Mouse (Mus musculus) urinary bladder, postnatal 36 days (tissue): Measurements from ENCODE around the gene Cfh.
"Not testable (repeated sequence)": the region's sequence is repeated elsewhere in the genome, so short reads cannot be mapped to it uniquely, and the experiment has no call there.

Source experiments
- DNase-seq, 2 experiments: peaks; one replicate each; pipeline ENCODE4 v3.0.0; 2022; ENCODE audit warnings: low spot score in 2 of 2, mixed read lengths in 1 of 2

Gene Cfh

DNA sequence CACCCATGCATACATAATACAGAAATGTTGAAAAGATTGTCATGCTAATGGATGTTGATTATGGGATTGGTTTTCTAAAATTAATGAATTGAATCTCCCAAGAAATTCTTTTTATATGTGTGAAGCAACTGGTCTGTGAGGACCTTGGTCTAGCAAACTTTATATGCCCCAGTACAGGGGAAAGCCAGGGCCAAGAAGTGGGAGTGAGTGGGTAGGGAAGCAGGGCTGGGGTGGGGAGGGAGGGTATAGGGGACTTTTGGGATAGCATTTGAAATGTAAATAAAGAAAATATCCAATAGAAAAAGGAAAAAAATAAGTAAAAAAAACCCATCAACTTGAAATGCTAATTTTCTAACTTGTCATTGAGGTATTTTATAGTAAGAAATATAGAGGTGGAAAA is at the start of gene Cfh:
TSS of gene Cfh (minus strand) at position 101 of the 400 bp plus-strand sequence.
- DNase-seq: not testable (repeated sequence)

DNA sequence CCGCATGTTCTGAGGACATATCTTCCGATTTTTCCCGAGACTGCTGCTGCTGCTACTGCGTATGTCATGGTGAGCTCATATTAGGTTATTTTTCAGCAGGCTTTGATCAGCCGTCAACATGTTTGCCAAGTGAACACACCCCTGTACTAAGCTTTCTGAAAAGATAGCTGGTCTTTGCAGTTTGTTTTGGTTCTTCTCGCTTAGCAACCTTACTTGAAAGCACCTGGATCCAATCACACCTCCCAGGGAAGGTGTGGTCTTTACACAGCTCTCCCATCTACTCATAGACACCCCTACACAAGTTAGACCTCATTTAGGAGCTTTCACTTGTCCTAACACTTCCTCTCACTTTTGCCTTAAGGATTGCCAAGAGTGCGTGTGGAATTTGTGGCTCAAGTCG is 43.1 kb upstream of the Cfh start:
- no peak for DNase-seq

DNA sequence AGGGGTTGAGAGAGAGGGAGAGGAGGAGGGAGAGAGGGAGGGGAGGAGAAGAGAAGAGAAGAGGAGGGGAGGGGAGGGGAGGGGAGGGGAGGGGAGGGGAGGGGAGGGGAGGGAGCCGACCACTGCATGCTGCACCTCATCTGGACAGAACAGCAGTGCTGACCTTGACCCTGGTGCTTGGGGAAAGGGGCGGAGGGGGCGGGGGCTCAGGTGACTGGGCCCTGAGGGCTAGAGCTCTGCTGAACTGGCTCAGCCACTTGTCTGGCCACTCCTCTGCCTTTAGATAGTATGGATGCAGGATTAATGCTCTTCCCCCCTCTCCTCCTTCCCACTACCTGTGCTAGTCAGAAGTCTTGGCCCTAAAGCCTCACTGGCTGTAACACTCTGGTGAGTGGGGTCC is 41.7 kb upstream of the Cfh start:
- no peak for DNase-seq

DNA sequence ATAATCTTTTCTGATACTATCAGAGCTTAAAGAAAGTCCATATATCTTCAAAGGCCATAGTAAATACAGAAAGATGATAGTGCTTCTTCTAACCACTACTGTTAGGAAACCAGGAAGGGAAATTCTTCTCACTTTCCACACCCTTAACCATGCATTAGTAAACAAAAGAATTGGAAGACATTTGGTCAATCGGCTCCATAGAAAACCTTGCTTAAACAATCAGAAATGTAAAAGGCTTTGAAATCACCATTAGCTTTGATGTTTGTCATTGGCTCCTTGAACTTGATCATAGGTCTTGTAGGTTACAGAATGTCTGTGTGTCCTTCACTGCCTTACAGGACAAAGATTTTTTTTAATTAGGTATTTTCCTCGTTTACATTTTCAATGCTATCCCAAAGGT is 21.8 kb upstream of the Cfh start:
- DNase-seq: no peak

DNA sequence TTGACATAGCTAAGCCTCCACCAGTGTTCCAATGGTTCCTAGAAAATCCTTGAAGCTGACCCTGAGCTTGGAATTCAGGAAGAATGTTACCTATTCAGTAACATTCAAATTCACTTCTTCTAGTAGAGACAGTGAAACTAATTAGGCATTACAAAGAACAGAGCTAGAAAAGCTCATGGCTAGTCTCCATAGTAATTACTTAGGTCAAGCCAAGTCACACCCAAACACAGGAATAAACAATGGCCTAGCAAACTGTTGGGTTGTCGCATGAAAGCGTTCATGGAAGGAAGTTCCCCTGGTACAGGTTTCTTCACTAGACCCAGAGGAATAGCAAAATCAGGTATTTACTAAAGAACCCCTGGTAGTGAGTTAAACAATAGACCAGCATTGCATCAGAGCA is 4.9 kb upstream of the Cfh start:
- DNase-seq: not testable (repeated sequence)

DNA sequence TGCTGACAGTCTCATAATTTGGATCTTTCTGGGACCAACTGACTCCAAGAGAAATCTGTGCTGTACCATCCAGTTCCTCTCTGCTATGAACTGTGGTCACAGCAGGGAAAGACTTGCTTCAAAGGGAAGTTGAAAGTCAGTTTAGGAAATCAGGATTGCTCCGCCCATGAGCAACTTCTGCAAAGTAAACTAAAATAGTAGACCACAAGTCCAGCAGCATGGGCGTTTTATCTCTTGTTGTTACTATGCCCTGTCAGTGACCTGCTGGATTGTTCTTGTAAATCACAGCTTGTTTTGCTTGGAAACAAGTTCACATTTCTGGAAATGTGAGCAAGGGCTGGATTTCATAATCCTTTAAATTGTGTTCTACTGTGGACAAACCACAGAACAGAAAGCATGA is 356 bp downstream of the Cfh start:
- DNase-seq: peak; percentile 23 to 42

DNA sequence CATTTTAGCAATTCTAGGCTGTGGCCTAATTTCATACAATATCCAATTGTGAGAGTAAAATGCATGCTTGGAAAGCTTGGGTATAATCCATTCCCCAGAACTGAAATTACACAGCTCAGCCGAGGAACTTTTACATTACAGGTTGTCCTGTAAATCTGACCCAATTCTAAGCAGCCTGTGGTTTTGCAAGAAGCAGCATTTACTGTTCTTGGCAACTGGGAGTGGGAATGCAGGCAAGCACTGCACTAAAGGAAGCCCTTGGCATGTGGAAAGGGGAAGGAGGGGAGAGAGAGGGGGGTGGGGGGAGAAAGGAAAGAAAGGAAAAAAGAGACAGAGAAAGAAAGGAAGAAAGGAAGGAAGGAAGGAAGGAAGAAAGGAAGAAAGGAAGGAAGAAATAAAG is 3.4 kb downstream of the Cfh start:
- DNase-seq: no peak

DNA sequence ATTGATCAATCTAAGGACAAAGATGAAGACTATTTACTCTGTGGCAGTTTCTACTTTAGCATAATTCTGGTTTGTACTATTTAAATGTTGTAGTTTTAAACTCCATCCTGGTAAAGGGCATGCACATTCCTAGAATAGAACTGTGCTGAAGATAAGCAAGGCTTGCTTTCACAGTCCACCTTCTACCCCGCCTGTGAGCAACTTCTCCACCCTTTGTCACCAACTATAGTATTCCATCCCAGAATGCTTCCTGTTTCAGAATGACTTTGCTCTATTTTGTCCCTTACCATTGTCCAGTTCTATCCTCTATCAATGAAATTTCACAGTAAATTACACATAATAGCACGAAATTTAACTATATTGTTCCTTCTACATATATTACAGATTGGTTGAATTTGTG is 8.1 kb downstream of the Cfh start:
- no peak for DNase-seq

DNA sequence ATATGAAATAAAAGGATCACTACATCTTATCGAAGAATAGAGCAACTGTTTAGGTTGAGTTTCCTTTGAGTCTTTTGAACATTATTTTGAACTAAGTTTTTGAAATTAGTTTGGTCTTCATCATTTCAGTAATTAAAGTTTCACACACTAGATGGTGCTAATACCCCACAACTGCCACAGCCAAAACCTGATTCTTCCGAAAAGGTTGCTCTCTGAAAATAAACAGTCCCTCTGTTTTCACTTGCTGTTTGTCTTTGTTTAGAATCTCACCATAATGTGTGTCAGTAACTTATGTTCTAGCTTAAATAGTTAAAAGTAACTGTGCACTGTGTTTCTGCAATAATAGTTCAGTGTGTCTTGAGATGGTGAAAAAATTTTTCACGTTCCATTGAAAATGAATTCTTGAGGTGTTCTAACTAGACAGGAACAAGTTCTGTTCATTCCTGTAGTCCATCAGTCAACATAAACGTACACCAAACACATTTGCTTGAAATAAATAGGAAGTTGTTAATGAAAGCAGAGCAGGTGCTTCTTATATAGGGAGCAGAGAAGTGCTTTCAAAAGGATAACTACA is 11.9 kb downstream of the Cfh start:
- DNase-seq: no peak

DNA sequence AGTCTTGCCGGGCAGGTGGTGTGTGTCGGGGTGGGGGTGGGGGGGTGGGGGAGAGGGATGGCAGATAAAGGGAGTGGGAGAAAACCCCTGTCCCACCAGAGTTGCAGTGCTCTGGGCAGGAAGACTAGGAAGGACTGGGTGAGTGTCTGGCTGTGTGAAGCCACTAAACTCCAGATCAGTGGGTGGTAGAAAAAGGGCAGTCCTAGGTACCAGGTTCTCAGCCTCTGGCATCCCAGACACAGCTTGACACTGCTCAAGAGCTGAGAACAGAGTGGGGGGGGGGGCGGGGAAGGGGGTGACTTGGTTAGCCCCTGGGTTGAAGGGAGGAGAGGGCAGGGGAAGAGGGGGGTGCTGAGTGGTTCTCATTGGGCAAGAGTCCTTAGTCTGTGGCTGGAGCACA is 24.6 kb downstream of the Cfh start:
- no peak for DNase-seq

DNA sequence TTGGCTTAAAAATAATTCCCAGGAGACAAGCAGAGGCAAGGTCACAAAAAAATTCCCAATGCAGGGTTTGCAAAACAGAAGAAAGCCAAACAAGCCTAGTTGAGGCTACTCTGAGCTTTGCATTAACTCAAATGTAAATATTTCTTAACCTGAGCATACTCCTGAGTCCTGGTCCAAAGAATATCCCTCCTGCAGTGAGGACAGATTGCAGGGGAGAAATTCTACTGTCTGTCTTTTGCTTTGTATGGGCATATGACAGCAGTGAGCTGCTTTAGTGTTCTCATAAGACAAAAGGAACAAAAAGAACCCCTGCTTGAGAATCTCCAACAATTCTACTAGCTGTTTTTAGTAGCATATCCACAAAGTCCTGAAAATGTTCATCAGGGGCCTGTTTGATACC is 114.1 kb downstream of the Cfh start:
- no peak for DNase-seq
